In the genomic region with DNA sequence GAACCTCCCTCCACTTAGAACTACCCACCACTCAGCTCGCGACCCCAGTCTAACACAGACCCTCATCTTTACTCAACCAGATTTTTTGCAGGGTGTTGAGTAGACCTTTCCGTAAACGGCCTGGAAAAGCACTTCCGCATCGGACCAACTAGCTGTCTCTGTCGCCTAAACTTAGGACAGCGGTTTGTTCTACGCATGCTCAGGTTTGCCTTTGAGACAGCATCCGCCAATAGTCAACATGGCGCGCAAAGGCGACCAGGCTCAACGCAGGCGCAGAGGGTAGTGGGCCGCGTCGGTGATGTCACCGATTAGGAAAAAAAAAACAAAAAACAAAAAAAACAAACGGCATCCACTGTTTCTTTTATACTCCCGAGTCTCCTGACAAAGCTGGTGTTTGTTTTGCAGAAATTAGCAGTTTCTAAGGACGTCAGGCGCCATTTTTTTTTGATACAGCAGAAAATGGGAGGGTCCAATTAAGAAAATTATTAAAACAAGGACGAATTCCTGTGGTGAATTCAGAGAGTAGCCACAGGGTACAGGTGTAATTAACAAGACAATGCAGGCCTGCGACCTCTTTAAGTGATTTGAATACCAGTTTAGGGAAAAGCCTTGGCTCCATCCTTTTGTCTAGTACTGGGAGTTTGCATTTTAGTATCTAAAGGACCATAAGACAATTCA, we compare ENCODE assay signal across 7 mouse cellular contexts. TPM values are rescaled to one million over a fixed set of nuclear protein-coding genes. Genes with fewer than 3 reads are reported as not detected.
DNase-seq lines count a peak whose midpoint lies in the region; ATAC-seq lines count a peak whose summit lies in the region.

A gene (minus strand): TSS at position 451 of the 678 bp plus-strand sequence.

- WGBS in intestine, embryonic 16.5 days: 16% methylated on average over 25 of the region's 25 CpGs
- 24% methylated on average over 25 of the region's 25 CpGs for WGBS in midbrain, embryonic 11.5 days

- no peaks in the 10 kb centered on the region for H3K4me1 ChIP-seq in intestine, embryonic 16.5 days (ENCODE audit: control insufficient read depth, insufficient read depth, low read length)
- H3K4me1 ChIP-seq in midbrain, embryonic 11.5 days (ENCODE audit: control insufficient read depth, insufficient read depth, low read length): no peaks in the 10 kb centered on the region; the same call in 1 of the 2 replicates

- no peaks in the 10 kb centered on the region for H3K27me3 ChIP-seq in intestine, embryonic 16.5 days (replicated peaks; ENCODE audit: control insufficient read depth, insufficient read depth, low read length)
- H3K27me3 ChIP-seq in midbrain, embryonic 11.5 days (ENCODE audit: control insufficient read depth, insufficient read depth, low read length): no peaks in the 10 kb centered on the region

- H3K36me3 ChIP-seq in intestine, embryonic 16.5 days (ENCODE audit: control insufficient read depth, insufficient read depth, low read length): no peaks in the 10 kb centered on the region
- no peaks in the 10 kb centered on the region for H3K36me3 ChIP-seq in midbrain, embryonic 11.5 days (ENCODE audit: control insufficient read depth, insufficient read depth, low read length)

- H3K9ac ChIP-seq in intestine, embryonic 16.5 days (ENCODE audit: low read depth, low read length): peak within 1 kb of the TSS; percentile 61
- peak within 1 kb of the TSS; percentile 60 for H3K9ac ChIP-seq in midbrain, embryonic 11.5 days (ENCODE audit: low read length)

- no peak within 1 kb of the TSS for H3K27ac ChIP-seq in intestine, embryonic 16.5 days (ENCODE audit: low read length)
- H3K27ac ChIP-seq in midbrain, embryonic 11.5 days (ENCODE audit: low read depth, low read length): no peak within 1 kb of the TSS

- intact Hi-C loops in gastrocnemius, postnatal 36 days (cut with DNase I): no loop called here
- intact Hi-C loops in left cerebral cortex, postnatal 36 days (cut with DNase I): no loop called here

- peak within 1 kb of the TSS; percentile 57 for H3K4me3 ChIP-seq in intestine, embryonic 16.5 days (ENCODE audit: low read length)
- H3K4me3 ChIP-seq in midbrain, embryonic 11.5 days (ENCODE audit: low read depth, low read length): peak within 1 kb of the TSS; percentile 44

- peak; percentile 96 for ATAC-seq in intestine, embryonic 16.5 days
- peak; percentile 97 for ATAC-seq in midbrain, embryonic 11.5 days (ENCODE audit: low FRiP score)

- no peaks in the 10 kb centered on the region for H3K9me3 ChIP-seq in intestine, embryonic 16.5 days (ENCODE audit: control insufficient read depth, low read length)
- no peaks in the 10 kb centered on the region for H3K9me3 ChIP-seq in midbrain, embryonic 11.5 days (ENCODE audit: control insufficient read depth, low read length)

- H3K4me2 ChIP-seq in intestine, embryonic 16.5 days (ENCODE audit: low read depth, low read length): peak within 1 kb of the TSS; percentile 47
- peak within 1 kb of the TSS; percentile 42 for H3K4me2 ChIP-seq in midbrain, embryonic 11.5 days

- peak; percentile 88 for DNase-seq in adrenal gland, adult 2 months
- peak; percentile 56 for DNase-seq in embryo, embryonic 11.5 days (ENCODE audit: low read depth, low spot score)
- peak; percentile 52 to 72 for DNase-seq in gastrocnemius, postnatal 36 days
- DNase-seq in left cerebral cortex, postnatal 36 days (ENCODE audit: low spot score in 2 of 2): peak; percentile 68 to 78
- DNase-seq in midbrain, embryonic 11.5 days (ENCODE audit: low spot score, missing footprints): peak; percentile 92
- DNase-seq in skeletal muscle tissue, adult 2 months (ENCODE audit: low read depth, low spot score): peak; percentile 73

RNA-seq across cellular contexts. Expression of the gene that starts here (rescaled TPM):
- 1 to 10 TPM; 6.7 to 7.0 TPM for total RNA-seq in adrenal gland, adult 2 months (2021)
- polyA plus RNA-seq in adrenal gland, adult 2 months (2012; rRNA removed): 0.13 and 0.22 TPM in 2 replicates
- total RNA-seq in gastrocnemius, postnatal 36 days (2021): 1 to 10 TPM; 1.6 to 1.7 TPM
- 3.3 and 4.1 TPM in 2 replicates for polyA plus RNA-seq in intestine, embryonic 16.5 days (2015; fragmentation: Nextera tagmentation; extraction: Ambion mirVana)
- total RNA-seq in left cerebral cortex, postnatal 36 days (2021): 10 to 100 TPM in 1 of 2 experiments, 1 to 10 TPM in 1; 7.4 to 13.5 TPM
- polyA plus RNA-seq in midbrain, embryonic 11.5 days (2014; fragmentation: Nextera tagmentation; extraction: Ambion mirVana): 7.6 and 7.7 TPM in 2 replicates
